In the genomic region with DNA sequence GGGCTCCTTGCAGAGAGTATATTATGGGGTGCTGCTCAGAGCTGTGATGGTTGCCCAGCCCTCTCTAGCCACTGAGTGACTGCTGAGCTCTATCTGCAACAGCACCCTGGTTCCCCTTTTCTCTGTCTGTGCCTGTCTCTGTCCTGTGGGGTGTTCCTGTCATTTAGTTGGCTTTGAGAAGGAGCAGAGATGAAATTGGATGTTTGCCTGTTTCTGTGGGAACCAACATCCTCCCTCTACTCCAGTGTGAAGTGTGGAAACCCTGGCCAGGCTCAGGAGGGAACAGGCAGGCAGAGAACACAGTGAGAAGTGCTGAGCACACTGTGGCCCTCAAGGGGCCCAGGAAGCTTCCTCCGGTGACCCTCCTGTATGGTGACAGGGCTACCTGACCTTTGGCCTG, we compare ENCODE assay signal across 13 mouse cellular contexts. TPM values are rescaled to one million over a fixed set of nuclear protein-coding genes. Genes with fewer than 3 reads are reported as not detected.
DNase-seq lines count a peak whose midpoint lies in the region; ATAC-seq lines count a peak whose summit lies in the region.
"Had no signal": no experiment of that assay in that cellular context is flagged by ENCODE, and none has a peak within 500 bp of the region (broad histone marks: within the 10 kb centered on the region; RNA-seq: fewer than 3 reads in every experiment).

No protein-coding gene starts in this region.

- H3K9ac ChIP-seq in hindbrain, embryonic 14.5 days: no peak overlapping the region
- no peak overlapping the region for H3K9ac ChIP-seq in hindbrain, embryonic 12.5 days

- H3K4me3 ChIP-seq in hindbrain, embryonic 14.5 days (replicated peaks; ENCODE audit: low read length): no peak overlapping the region
- H3K4me3 ChIP-seq in hindbrain, embryonic 12.5 days: no peak overlapping the region
- H3K4me3 ChIP-seq: left cerebral cortex, adult 2 months had no signal

- no peak for ATAC-seq in hindbrain, embryonic 14.5 days (ENCODE audit: low FRiP score)
- ATAC-seq in hindbrain, embryonic 12.5 days (ENCODE audit: low FRiP score): no peak
- ATAC-seq: activated CD4-positive, CD25-positive, alpha-beta regulatory T cell, adult 4 months had no signal

- H3K4me2 ChIP-seq in hindbrain, embryonic 14.5 days (replicated peaks): no peak overlapping the region
- no peak overlapping the region for H3K4me2 ChIP-seq in hindbrain, embryonic 12.5 days (replicated peaks)

- no peaks in the 10 kb centered on the region for H3K27me3 ChIP-seq in hindbrain, embryonic 14.5 days (ENCODE audit: control insufficient read depth, insufficient read depth, low read length)
- H3K27me3 ChIP-seq in hindbrain, embryonic 12.5 days: 0 out of 2 replicates have a peak, but pooled peaks cover 3% of the 10 kb centered on the region
- H3K27me3 ChIP-seq: CH12.LX had no signal

- H3K36me3 ChIP-seq in hindbrain, embryonic 14.5 days (replicated peaks; ENCODE audit: control insufficient read depth, insufficient read depth): no peaks in the 10 kb centered on the region
- no peaks in the 10 kb centered on the region for H3K36me3 ChIP-seq in hindbrain, embryonic 12.5 days

- peak overlapping the region; percentile 62; the same call in 1 of the 2 replicates for H3K27ac ChIP-seq in hindbrain, embryonic 14.5 days
- no peak overlapping the region for H3K27ac ChIP-seq in hindbrain, embryonic 12.5 days
- H3K27ac ChIP-seq: left cerebral cortex, adult 2 months had no signal

- no peaks in the 10 kb centered on the region for H3K9me3 ChIP-seq in hindbrain, embryonic 14.5 days (ENCODE audit: control insufficient read depth, low read length)
- H3K9me3 ChIP-seq in hindbrain, embryonic 12.5 days (replicated peaks): no peaks in the 10 kb centered on the region

- no peak for DNase-seq in hindbrain, embryonic 14.5 days (ENCODE audit: low spot score)
- DNase-seq in right cerebral cortex, postnatal 10 days (ENCODE audit: low spot score in 2 of 2): peak; percentile 66 to 72
- DNase-seq in right cerebral cortex, postnatal 25 days: no peak
- DNase-seq in layer of hippocampus, adult 9-11 months: peak; percentile 77
- DNase-seq in retina, postnatal 1 day: no peak
- DNase-seq in gastrocnemius, adult 8-10 months (ENCODE audit: low spot score in 2 of 2): no peak
- DNase-seq: cerebellum, adult 18-20 months; gastrocnemius, postnatal 36 days; kidney, adult 11 months had no signal

- peaks cover 28% of the 10 kb centered on the region for H3K4me1 ChIP-seq in hindbrain, embryonic 14.5 days (replicated peaks; ENCODE audit: control insufficient read depth, insufficient read depth, low read length)
- peaks cover 28% of the 10 kb centered on the region for H3K4me1 ChIP-seq in hindbrain, embryonic 12.5 days

- 82% methylated on average over 1 of the region's 1 CpGs for WGBS in hindbrain, embryonic 14.5 days
- 95% methylated on average over 1 of the region's 1 CpGs for WGBS in hindbrain, embryonic 12.5 days

RNA-seq across cellular contexts. Expression of a gene that starts 40.8 kb away (rescaled TPM):
- polyA plus RNA-seq in hindbrain, embryonic 14.5 days (2014; fragmentation: Nextera tagmentation; extraction: Ambion mirVana): 17.0 and 20.5 TPM in 2 replicates
- polyA plus RNA-seq in hindbrain, embryonic 12.5 days (2016; fragmentation: Nextera tagmentation; extraction: Ambion mirVana): 16.5 and 18.9 TPM in 2 replicates
- total RNA-seq in gastrocnemius, adult 8-10 months (2022): 10 to 100 TPM in 2 of 4 experiments, 1 to 10 TPM in 2; 7.8 to 22.8 (median 13.9) TPM

Comparison
In these comparisons a context has a peak if more than half of its experiments do, and no peak if none do; other contexts are left out.
1. DNase-seq: peak in right cerebral cortex, postnatal 10 days (2 of 2) and layer of hippocampus, adult 9-11 months (single experiment); none in hindbrain, embryonic 14.5 days (single experiment), right cerebral cortex, postnatal 25 days (single experiment), retina, postnatal 1 day (single experiment) and gastrocnemius, adult 8-10 months (0 of 2).